Mouse (Mus musculus) CH12.LX (cell line): ENCODE measurements at regions not wholly inside any gene's neighbourhood (a gene's known extent, or its start where the extent isn't known, plus 50 kb on each side); places are given as distances from the start of the nearest gene placed in this dataset.

Experiments used
- DNase-seq: peaks from one replicate; pipeline ENCODE4 v3.0.0-alpha.2; 2013; ENCODE audit errors: extremely low read depth
- H3K27ac ChIP-seq: 2 replicates; pipeline ENCODE4 v1.5.1; 2012; ENCODE audit warnings: low read depth, mild to moderate bottlenecking, control low read depth, moderate library complexity; ENCODE audit not compliant: insufficient read depth
- H3K27me3 ChIP-seq: replicated peaks from 2 replicates; pipeline ENCODE3; 2012; ENCODE audit warnings: inconsistent platforms
- H3K36me3 ChIP-seq, 2 experiments: replicated peaks in 1 of 2; 2 replicates each; pipeline versions ENCODE3 to v1.6.1; 2012; ENCODE audit warnings: inconsistent platforms in 1 of 2, low read length in 1 of 2, mild to moderate bottlenecking in 1 of 2, mixed read lengths in 1 of 2, moderate library complexity in 1 of 2; ENCODE audit not compliant: control insufficient read depth in 1 of 2, insufficient read depth in 1 of 2
- H3K4me1 ChIP-seq, 2 experiments: 2 replicates each; pipeline ENCODE4 v1.6.1; 2012; ENCODE audit warnings: inconsistent platforms in 1 of 2, moderate library complexity in 1 of 2; ENCODE audit not compliant: insufficient read depth in 2 of 2, control insufficient read depth in 1 of 2
- H3K4me2 ChIP-seq: 2 replicates; pipeline ENCODE4 v1.6.1; 2012; ENCODE audit warnings: low read depth, mild to moderate bottlenecking, control low read depth; ENCODE audit not compliant: poor library complexity, insufficient read depth, severe bottlenecking
- H3K4me3 ChIP-seq, 3 experiments: fragments of 150-350 bp in 1 of 3; sonication (generic) in 1 of 3; replicated peaks in 1 of 3; 2 replicates each; pipeline versions ENCODE3 to v1.5.1; 2011 to 2012; ENCODE audit warnings: low read depth in 2 of 3, low read length in 2 of 3, mild to moderate bottlenecking in 2 of 3, moderate library complexity in 2 of 3, control low read depth in 1 of 3, improper control_type of control experiment in 1 of 3, inconsistent platforms in 1 of 3, mixed read lengths in 1 of 3; ENCODE audit not compliant: poor library complexity in 1 of 3
- H3K79me2 ChIP-seq: replicated peaks from 2 replicates; pipeline ENCODE4 v1.6.1; 2012; ENCODE audit warnings: mild to moderate bottlenecking, moderate library complexity; ENCODE audit not compliant: control insufficient read depth, poor library complexity, insufficient read depth, severe bottlenecking; ENCODE audit errors: extremely low read depth
- H3K9ac ChIP-seq: 2 replicates; pipeline ENCODE4 v1.6.1; 2012; ENCODE audit warnings: low read depth, mild to moderate bottlenecking, control low read depth, moderate library complexity; ENCODE audit not compliant: insufficient read depth
- H3K9me3 ChIP-seq: replicated peaks from 2 replicates; pipeline ENCODE3; 2012; ENCODE audit warnings: low read length, inconsistent platforms, mixed read lengths
- BHLHE40 ChIP-seq: IDR thresholded peaks from 2 replicates; pipeline ENCODE4 v1.6.1; 2011; ENCODE audit warnings: mild to moderate bottlenecking, low read depth, low read length, improper control_type of control experiment
- CTCF ChIP-seq, 2 experiments: IDR thresholded peaks in 1 of 2; conservative IDR thresholded peaks in 1 of 2; 2 replicates each; pipeline ENCODE4 v1.5.1; 2011 to 2012; ENCODE audit warnings: low read depth in 2 of 2, low read length in 2 of 2, improper control_type of control experiment in 1 of 2, inconsistent platforms in 1 of 2, mild to moderate bottlenecking in 1 of 2, moderate library complexity in 1 of 2
- E2F4 ChIP-seq: IDR thresholded peaks from 2 replicates; pipeline ENCODE4 v1.6.1; 2011; ENCODE audit warnings: low read depth, low read length, improper control_type of control experiment; ENCODE audit not compliant: insufficient replicate concordance
- ELF1 ChIP-seq: IDR thresholded peaks from 2 replicates; pipeline ENCODE4 v1.6.1; 2014; ENCODE audit warnings: low read depth, mild to moderate bottlenecking, inconsistent platforms, low read length, improper control_type of control experiment
- EP300 ChIP-seq: IDR thresholded peaks from 2 replicates; pipeline ENCODE4 v1.6.1; 2011; ENCODE audit warnings: low read length, improper control_type of control experiment
- HCFC1 ChIP-seq: IDR thresholded peaks from 2 replicates; pipeline ENCODE4 v1.6.1; 2012; ENCODE audit warnings: low read depth, mild to moderate bottlenecking, inconsistent platforms, low read length, improper control_type of control experiment
- JUND ChIP-seq: conservative IDR thresholded peaks from 2 replicates; pipeline ENCODE4 v1.6.1; 2011; ENCODE audit warnings: low read depth, low read length, improper control_type of control experiment
- MEF2A ChIP-seq: IDR thresholded peaks from 2 replicates; pipeline ENCODE4 v1.6.1; 2014; ENCODE audit warnings: low read depth, mild to moderate bottlenecking, inconsistent platforms, low read length, improper control_type of control experiment, borderline replicate concordance
- MXI1 ChIP-seq: IDR thresholded peaks from 2 replicates; pipeline ENCODE4 v1.6.1; 2011; ENCODE audit warnings: mild to moderate bottlenecking, low read depth, low read length, improper control_type of control experiment
- NRF1 ChIP-seq: IDR thresholded peaks from 2 replicates; pipeline ENCODE4 v1.6.1; 2014; ENCODE audit warnings: low read depth, mild to moderate bottlenecking, inconsistent platforms, low read length, improper control_type of control experiment, moderate library complexity
- SIN3A ChIP-seq: IDR thresholded peaks from 2 replicates; pipeline ENCODE4 v1.6.1; 2012; ENCODE audit warnings: low read length, improper control_type of control experiment, inconsistent platforms
- USF2 ChIP-seq: conservative IDR thresholded peaks from 2 replicates; pipeline ENCODE4 v1.6.1; 2011; ENCODE audit warnings: low read depth, low read length, improper control_type of control experiment
- ZC3H11A ChIP-seq: IDR thresholded peaks from 2 replicates; pipeline ENCODE4 v1.6.1; 2012; ENCODE audit warnings: low read depth, mild to moderate bottlenecking, inconsistent platforms, low read length, improper control_type of control experiment
- ZMIZ1 ChIP-seq: IDR thresholded peaks from 2 replicates; pipeline ENCODE4 v1.6.1; 2012; ENCODE audit warnings: low read depth, mild to moderate bottlenecking, inconsistent platforms, low read length, improper control_type of control experiment
- ZNF384 ChIP-seq: IDR thresholded peaks from 2 replicates; pipeline ENCODE4 v1.6.1; 2012; ENCODE audit warnings: low read depth, low read length, improper control_type of control experiment, inconsistent platforms
- dilution Hi-C: fragments of 300-500 bp; cut with MboI; formaldehyde crosslinking; loops from 2 replicates; pipeline ENCODE4 v1.14.3; 2020; ENCODE audit warnings: low sequenced_read_pairs; ENCODE audit not compliant: extremely low pct_unique_long_range_greater_than_20kb, extremely low pct_ligation_motif_present
- in situ Hi-C: fragments of 300-500 bp; cut with MboI; formaldehyde crosslinking; loops from 3 replicates; pipeline ENCODE4 v1.14.3; 2019; ENCODE audit warnings: low sequenced_read_pairs, low pct_ligation_motif_present, low pct_unique_long_range_greater_than_20kb, mixed read lengths

- dilution Hi-C loops (no loop called here), in situ Hi-C loops (no loop called here)
- no peaks in the 10 kb centered on the region for H3K36me3 ChIP-seq
- H3K9ac ChIP-seq, result no peak overlapping the region
- H3K4me3 ChIP-seq, result no peak overlapping the region
- no peaks in the 10 kb centered on the region for H3K4me1 ChIP-seq
- H3K79me2 ChIP-seq, result no peaks in the 10 kb centered on the region
- H3K27ac ChIP-seq, result no peak overlapping the region
- TF ChIP-seq ZMIZ1, result no peak
- no peak for TF ChIP-seq ZC3H11A
- no peaks in the 10 kb centered on the region for H3K9me3 ChIP-seq
- no peak overlapping the region for H3K4me2 ChIP-seq
- DNase-seq, result no peak
- no peaks in the 10 kb centered on the region for H3K27me3 ChIP-seq
These were observed 491.8 kb downstream of the Lmo4 start for GRCm38 (mm10) chr3:143713183-143713582.

- no peak for DNase-seq
- Histone ChIP-seq H3K27me3 (no peaks in the 10 kb centered on the region), H3K4me3 (no peak overlapping the region), H3K27ac (no peak overlapping the region), H3K9ac (no peak overlapping the region), H3K4me1 (no peaks in the 10 kb centered on the region), H3K36me3 (no peaks in the 10 kb centered on the region), H3K4me2 (no peak overlapping the region), H3K79me2 (no peaks in the 10 kb centered on the region), H3K9me3 (no peaks in the 10 kb centered on the region)
- dilution Hi-C loops (no loop called here), in situ Hi-C loops (no loop called here)
- no peak for TF ChIP-seq E2F4
- TF ChIP-seq ZNF384, result peak; percentile 61
These were observed 494.1 kb downstream of the Lmo4 start for GRCm38 (mm10) chr3:143710805-143711469.

- H3K79me2 ChIP-seq, result no peaks in the 10 kb centered on the region
- no peak overlapping the region for H3K4me2 ChIP-seq
- no peaks in the 10 kb centered on the region for H3K27me3 ChIP-seq
- no peaks in the 10 kb centered on the region for H3K36me3 ChIP-seq
- no peak overlapping the region for H3K4me3 ChIP-seq
- DNase-seq, result no peak
- in situ Hi-C loops, result no loop called here
- TF ChIP-seq HCFC1 (no peak), NRF1 (no peak), ZMIZ1 (no peak), ELF1 (no peak), BHLHE40 (no peak), ZNF384 (no peak), SIN3A (no peak), CTCF (conservative IDR thresholded peaks at IDR 0.05 in 1 of 2, IDR thresholded peaks at IDR 0.05 in 1 of 2; ENCODE audit: low read depth in 2 of 2, low read length in 2 of 2) (no peak), MEF2A (no peak), EP300 (no peak), ZC3H11A (no peak), USF2 (no peak), JUND (no peak), MXI1 (no peak)
- H3K9me3 ChIP-seq, result peaks cover 5% of the 10 kb centered on the region
- dilution Hi-C loops, result no loop called here
- no peaks in the 10 kb centered on the region for H3K4me1 ChIP-seq
- no peak overlapping the region for H3K9ac ChIP-seq
- no peak overlapping the region for H3K27ac ChIP-seq
These were observed 498.3 kb downstream of the Lmo4 start for GRCm38 (mm10) chr3:143706679-143707078.
